Mouse (Mus musculus) limb, embryonic 12.5 days (tissue): ENCODE measurements around the gene Ssu2. TPM values are rescaled to one million over a fixed set of nuclear protein-coding genes. Genes with fewer than 3 reads are reported as not detected.

Experiments
- ATAC-seq: fragments of 200-750 bp; cut with Nextera tagmentation; 2 replicates; pipeline ENCODE4 v1.8.0; 2017; ENCODE audit warnings: low read depth, moderate TSS enrichment; ENCODE audit not compliant: insufficient number of reproducible peaks, insufficient read depth, low FRiP score, low TSS enrichment
- H3K27ac ChIP-seq: fragments of 300-500 bp; sonication (generic); 2 replicates; pipeline ENCODE4 v1.5.1; 2016; ENCODE audit warnings: mild to moderate bottlenecking, moderate library complexity
- H3K27me3 ChIP-seq: fragments of 300-500 bp; sonication (generic); 2 replicates; pipeline ENCODE4 v1.6.1; 2016; ENCODE audit warnings: mild to moderate bottlenecking, moderate library complexity
- H3K36me3 ChIP-seq: fragments of 300-500 bp; sonication (generic); 2 replicates; pipeline ENCODE4 v1.6.1; 2016; ENCODE audit warnings: mild to moderate bottlenecking, moderate library complexity
- H3K4me1 ChIP-seq: fragments of 300-500 bp; sonication (generic); replicated peaks from 2 replicates; pipeline ENCODE4 v1.6.1; 2016
- H3K4me2 ChIP-seq: fragments of 300-500 bp; sonication (generic); 2 replicates; pipeline ENCODE4 v1.6.1; 2016; ENCODE audit warnings: mild to moderate bottlenecking, moderate library complexity
- H3K4me3 ChIP-seq: fragments of 300-500 bp; sonication (generic); replicated peaks from 2 replicates; pipeline ENCODE4 v1.5.1; 2016; ENCODE audit warnings: mild to moderate bottlenecking
- H3K9ac ChIP-seq: fragments of 300-500 bp; sonication (generic); replicated peaks from 2 replicates; pipeline ENCODE4 v1.6.1; 2016; ENCODE audit warnings: mild to moderate bottlenecking, moderate library complexity
- H3K9me3 ChIP-seq: fragments of 300-500 bp; sonication (generic); 2 replicates; pipeline ENCODE4 v1.6.1; 2016; ENCODE audit warnings: mild to moderate bottlenecking, moderate library complexity
- WGBS: fragments of 180-500 bp; shearing (Covaris S2); methylation state at CpG from one replicate; pipeline ENCODE4 v1.1.7; 2016; 5-methylcytosine and 5-hydroxymethylcytosine counted together
- polyA plus RNA-seq: library from polyadenylated mRNA; unstranded; fragments of >200 nt; fragmentation: Nextera tagmentation; extraction: Ambion mirVana; gene quantifications from 2 replicates; pipeline ENCODE4 v1.2.1, GENCODE M21; 2016

Ssu2 gene
- polyA plus RNA-seq, 1 experiment from 2014 or later, result 2.1 TPM

- Histone ChIP-seq H3K36me3 (no peaks in the 10 kb centered on the region), H3K9me3 (no peaks in the 10 kb centered on the region), H3K9ac (no peak overlapping the region), H3K4me1 (peaks cover 5% of the 10 kb centered on the region; the same call in 1 of the 2 replicates), H3K27me3 (no peaks in the 10 kb centered on the region), H3K27ac (no peak overlapping the region), H3K4me2 (no peak overlapping the region), H3K4me3 (no peak overlapping the region)
- peak; percentile 37; the same call in 1 of the 2 replicates for ATAC-seq
- WGBS, result 77% methylated on average over 8 of the region's 8 CpGs
Measured at GRCm38 (mm10) chr6:112382990-112383685, 4.7 kb downstream of the Ssu2 start.

DNA sequence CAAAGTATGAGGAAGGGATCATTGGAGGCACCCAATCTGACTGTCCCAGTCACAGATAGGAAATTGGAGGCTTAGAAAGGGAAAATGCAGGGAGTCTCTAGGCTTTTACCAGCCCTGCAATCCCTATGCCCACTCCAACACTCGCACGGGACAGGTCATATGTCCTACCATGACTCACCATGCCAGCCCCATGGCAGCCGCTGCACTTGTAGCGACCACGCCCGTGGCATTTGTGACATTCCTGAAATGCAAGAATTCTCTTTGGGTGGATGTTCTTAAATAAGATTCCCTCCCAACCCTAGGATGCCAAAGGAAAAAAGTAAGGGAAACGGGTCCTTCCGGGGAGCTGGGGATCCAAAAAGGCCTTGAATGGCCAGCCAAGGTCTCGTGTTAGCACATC is 8.8 kb downstream of the Ssu2 start:
- H3K9ac ChIP-seq, result no peak overlapping the region
- H3K27ac ChIP-seq, result no peak overlapping the region
- no peaks in the 10 kb centered on the region for H3K9me3 ChIP-seq
- ATAC-seq, result no peak
- H3K36me3 ChIP-seq, result no peaks in the 10 kb centered on the region
- no peak overlapping the region for H3K4me2 ChIP-seq
- H3K27me3 ChIP-seq, result no peaks in the 10 kb centered on the region; the same call in 1 of the 2 replicates
- no peak overlapping the region for H3K4me3 ChIP-seq
- H3K4me1 ChIP-seq, result peaks cover 5% of the 10 kb centered on the region; the same call in 1 of the 2 replicates
- WGBS, result 89% methylated on average over 9 of the region's 9 CpGs

DNA sequence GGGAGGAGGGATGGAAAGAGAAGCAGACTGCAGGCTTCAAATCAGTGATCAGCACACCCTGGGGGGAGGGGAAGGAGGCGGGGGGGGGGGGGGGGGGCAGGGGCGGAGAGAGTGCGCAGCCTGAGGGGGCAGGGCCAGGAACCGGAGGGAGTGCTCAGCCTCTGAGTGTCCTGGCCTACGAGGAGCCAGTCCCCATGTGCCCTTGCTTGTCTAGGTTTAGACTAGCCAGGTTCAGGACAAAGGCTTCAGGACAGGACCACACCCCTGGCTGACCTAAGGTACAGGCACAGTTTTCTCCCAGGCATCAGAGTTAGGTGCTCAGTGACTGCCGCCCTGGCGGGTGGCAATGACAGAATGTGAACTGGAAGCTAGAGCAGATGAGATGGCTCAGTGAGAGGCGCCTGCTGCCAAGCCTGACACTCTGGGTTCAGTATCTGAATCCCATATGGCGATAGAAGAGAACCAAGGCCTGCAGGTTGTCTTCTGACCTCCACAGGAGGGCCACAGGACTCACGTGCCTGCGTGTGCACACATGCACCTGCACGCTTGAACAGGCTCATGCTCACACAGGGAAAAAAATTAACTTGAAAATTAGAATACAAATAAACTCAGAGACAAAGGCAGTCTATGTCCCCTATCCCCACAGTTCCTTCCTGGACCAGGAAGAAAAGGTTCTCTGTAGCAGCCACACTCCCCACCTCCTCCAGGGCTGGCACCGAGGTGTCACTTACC is 12.0 kb downstream of the Ssu2 start:
- Histone ChIP-seq H3K27me3 (no peaks in the 10 kb centered on the region; the same call in 1 of the 2 replicates), H3K4me1 (no peaks in the 10 kb centered on the region), H3K27ac (no peak overlapping the region), H3K9me3 (no peaks in the 10 kb centered on the region), H3K4me2 (no peak overlapping the region), H3K36me3 (no peaks in the 10 kb centered on the region), H3K9ac (no peak overlapping the region), H3K4me3 (no peak overlapping the region)
- 0 out of 2 replicates have a peak, but pooled peaks have one; percentile 32 for ATAC-seq
- WGBS, result 69% methylated on average over 9 of the region's 13 CpGs

DNA sequence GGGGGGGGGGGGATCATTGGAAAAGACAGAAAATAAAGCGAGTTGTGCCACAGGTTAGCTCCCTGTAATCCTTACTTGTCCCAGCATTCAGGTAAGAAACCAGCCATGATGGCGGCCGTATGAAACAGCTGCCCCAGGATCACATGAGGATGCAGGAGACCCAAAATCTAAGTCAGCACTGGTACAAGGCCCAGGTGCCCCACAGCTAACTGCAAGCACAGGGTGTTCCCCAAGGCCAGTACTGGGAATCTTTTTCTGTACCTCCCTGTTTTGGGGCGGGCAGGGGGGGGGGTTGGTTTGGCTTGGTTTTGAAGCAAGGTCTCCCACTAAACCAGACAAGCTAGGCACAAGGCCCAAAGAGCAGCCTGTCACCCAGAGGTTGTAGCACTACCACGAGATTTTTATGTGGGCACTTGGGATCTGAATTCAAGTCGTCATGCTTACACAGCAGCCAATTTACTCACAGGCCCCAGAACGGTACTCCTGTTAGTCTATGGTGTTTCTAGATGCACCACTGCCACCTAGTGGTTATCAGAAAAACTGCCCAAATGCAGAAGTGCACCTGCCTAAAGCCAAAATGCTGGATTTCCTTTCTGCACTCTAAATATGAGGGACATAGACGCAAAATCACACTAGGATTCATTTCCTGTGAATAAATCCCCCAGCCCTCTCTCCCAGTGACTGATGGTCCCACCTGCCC is 13.8 kb downstream of the Ssu2 start:
- no peaks in the 10 kb centered on the region for H3K9me3 ChIP-seq
- ATAC-seq, result no peak
- no peak overlapping the region for H3K4me3 ChIP-seq
- no peaks in the 10 kb centered on the region for H3K4me1 ChIP-seq
- no peaks in the 10 kb centered on the region; the same call in 1 of the 2 replicates for H3K27me3 ChIP-seq
- no peak overlapping the region for H3K27ac ChIP-seq
- H3K4me2 ChIP-seq, result no peak overlapping the region
- WGBS, result 46% methylated on average over 8 of the region's 8 CpGs
- no peak overlapping the region for H3K9ac ChIP-seq
- H3K36me3 ChIP-seq, result no peaks in the 10 kb centered on the region

DNA sequence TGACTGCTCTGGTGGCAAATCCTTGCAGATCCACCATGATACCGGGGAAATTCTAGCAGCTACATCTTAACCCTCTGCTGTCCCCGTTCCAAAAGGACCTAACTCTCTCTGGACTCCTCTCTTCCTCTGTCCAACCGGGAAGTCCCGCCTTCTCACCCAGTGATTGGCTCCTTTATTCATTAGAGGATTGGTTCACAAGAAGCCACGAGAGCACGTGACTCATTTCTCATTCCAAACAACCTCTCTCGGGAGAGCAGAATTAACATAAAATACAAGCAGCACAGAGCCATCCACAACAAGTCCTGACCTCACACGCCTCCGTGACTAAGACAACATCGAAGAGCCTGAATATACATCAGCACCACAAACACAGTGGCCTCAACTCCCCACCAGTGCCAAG is 22.5 kb downstream of the Ssu2 start:
- H3K9me3 ChIP-seq, result no peaks in the 10 kb centered on the region
- H3K4me1 ChIP-seq, result no peaks in the 10 kb centered on the region
- 86% methylated on average over 10 of the region's 10 CpGs for WGBS
- no peaks in the 10 kb centered on the region for H3K27me3 ChIP-seq
- H3K4me2 ChIP-seq, result no peak overlapping the region
- no peaks in the 10 kb centered on the region for H3K36me3 ChIP-seq
- H3K27ac ChIP-seq, result no peak overlapping the region
- no peak overlapping the region for H3K9ac ChIP-seq
- no peak for ATAC-seq
- no peak overlapping the region for H3K4me3 ChIP-seq

- Histone ChIP-seq H3K9ac (no peak overlapping the region), H3K4me1 (no peaks in the 10 kb centered on the region), H3K9me3 (no peaks in the 10 kb centered on the region), H3K4me3 (no peak overlapping the region), H3K27me3 (no peaks in the 10 kb centered on the region), H3K4me2 (no peak overlapping the region), H3K27ac (no peak overlapping the region), H3K36me3 (no peaks in the 10 kb centered on the region)
- ATAC-seq, result no peak
- WGBS, result 42% methylated on average over 2 of the region's 2 CpGs
Measured at GRCm38 (mm10) chr6:112364581-112364980, 23.2 kb downstream of the Ssu2 start.

DNA sequence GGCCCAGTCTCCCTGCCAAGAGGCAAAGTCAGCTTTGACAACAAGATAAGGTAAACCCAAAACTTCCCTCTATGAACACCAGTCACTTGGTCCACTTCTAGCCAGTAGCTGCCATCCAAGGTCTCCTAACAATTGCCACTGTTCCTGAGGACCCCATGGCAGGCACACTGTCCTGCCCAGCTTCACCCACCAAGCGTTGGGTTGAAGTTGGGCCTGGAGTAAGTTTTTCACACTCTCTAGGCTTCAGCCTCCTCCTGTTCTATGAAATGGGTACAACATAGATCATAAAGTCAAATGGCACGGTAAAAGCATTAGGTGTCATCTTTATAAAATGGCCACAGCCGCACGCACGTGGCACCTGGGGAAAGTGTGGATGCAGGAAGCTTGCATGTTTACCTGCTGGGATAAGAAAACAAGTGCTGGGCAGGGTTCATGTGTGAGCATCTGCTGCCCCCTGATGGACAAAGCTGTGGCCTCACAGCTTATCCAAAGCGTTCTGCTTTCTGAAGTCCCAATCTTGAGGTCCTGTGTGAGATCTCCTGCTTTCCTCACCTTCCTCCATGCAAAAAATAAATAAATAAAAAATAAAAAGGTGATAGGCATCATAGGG is 25.4 kb downstream of the Ssu2 start:
- no peak overlapping the region for H3K4me3 ChIP-seq
- H3K27ac ChIP-seq, result no peak overlapping the region
- no peaks in the 10 kb centered on the region for H3K36me3 ChIP-seq
- WGBS, result 36% methylated on average over 6 of the region's 6 CpGs
- H3K9me3 ChIP-seq, result no peaks in the 10 kb centered on the region
- no peaks in the 10 kb centered on the region for H3K4me1 ChIP-seq
- no peaks in the 10 kb centered on the region for H3K27me3 ChIP-seq
- ATAC-seq, result peak; percentile 51; the same call in 1 of the 2 replicates
- no peak overlapping the region for H3K9ac ChIP-seq
- H3K4me2 ChIP-seq, result no peak overlapping the region

DNA sequence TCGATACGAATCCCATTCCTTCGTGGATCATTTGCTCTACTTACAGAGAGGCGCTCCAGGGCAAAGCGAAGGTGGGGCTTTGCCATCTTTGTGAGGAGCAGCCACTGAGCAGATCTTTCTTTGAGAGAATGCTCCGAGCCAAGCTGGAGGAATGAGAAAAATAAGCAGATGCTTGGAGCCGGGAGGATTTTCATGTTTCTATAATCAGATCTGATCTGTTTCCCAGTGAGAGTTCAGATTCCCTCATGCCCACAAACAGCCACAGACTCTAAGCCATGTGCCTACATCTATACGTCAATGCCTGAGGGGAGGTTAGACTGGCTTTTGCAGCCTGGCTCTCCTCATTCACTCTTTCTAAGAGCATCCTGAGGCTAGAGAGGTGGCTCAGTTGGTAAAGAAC is 27.1 kb downstream of the Ssu2 start:
- Histone ChIP-seq H3K27ac (no peak overlapping the region), H3K4me3 (no peak overlapping the region), H3K36me3 (no peaks in the 10 kb centered on the region), H3K4me2 (no peak overlapping the region), H3K4me1 (no peaks in the 10 kb centered on the region), H3K9me3 (no peaks in the 10 kb centered on the region), H3K27me3 (no peaks in the 10 kb centered on the region), H3K9ac (no peak overlapping the region)
- ATAC-seq, result no peak
- WGBS, result 89% methylated on average over 8 of the region's 8 CpGs

DNA sequence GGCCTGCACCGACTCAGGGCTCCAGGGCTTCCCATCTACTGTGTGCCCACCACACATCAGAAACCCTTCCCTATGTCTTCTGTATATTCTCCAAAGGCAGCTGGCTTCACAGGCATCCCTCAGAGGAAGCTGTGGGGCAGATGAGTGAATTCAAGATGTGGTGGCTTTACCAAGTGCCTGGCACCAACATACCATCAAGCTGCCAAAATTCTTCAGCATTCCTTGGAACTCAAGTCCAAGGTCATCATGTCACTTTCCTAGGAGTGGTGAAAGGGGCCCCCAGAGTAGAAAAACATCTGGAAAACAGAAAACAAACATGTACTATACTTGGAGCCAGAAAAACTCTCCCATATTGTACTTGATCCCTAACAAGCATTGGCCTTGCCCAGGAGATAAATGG is 28.5 kb downstream of the Ssu2 start:
- no peaks in the 10 kb centered on the region for H3K36me3 ChIP-seq
- H3K9me3 ChIP-seq, result no peaks in the 10 kb centered on the region
- no peaks in the 10 kb centered on the region for H3K4me1 ChIP-seq
- no peak overlapping the region for H3K4me3 ChIP-seq
- 68% methylated on average over 1 of the region's 1 CpGs for WGBS
- H3K4me2 ChIP-seq, result no peak overlapping the region
- no peak overlapping the region for H3K27ac ChIP-seq
- no peaks in the 10 kb centered on the region for H3K27me3 ChIP-seq
- ATAC-seq, result no peak
- no peak overlapping the region for H3K9ac ChIP-seq

DNA sequence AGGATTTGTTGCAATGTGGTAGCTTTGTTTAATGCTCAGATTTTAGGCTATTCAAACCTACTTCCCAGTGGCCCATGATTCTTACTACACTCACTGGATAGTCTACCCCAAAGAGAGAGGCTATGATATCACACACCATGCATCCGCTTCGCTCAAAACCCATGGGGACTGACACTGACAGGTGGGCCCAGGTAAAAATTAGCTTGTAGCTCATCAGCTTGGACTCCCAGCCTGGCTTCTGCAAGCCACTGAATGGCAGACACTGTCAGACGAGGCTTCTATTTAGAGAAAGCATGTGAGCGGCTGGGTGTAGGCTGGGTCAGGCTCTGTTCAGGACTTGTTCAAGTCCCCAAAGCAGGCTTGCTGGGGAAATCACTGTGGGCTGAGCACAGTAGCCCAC is 37.4 kb downstream of the Ssu2 start:
- Histone ChIP-seq H3K27me3 (no peaks in the 10 kb centered on the region), H3K4me2 (no peak overlapping the region), H3K4me3 (no peak overlapping the region), H3K36me3 (no peaks in the 10 kb centered on the region), H3K9me3 (no peaks in the 10 kb centered on the region), H3K27ac (no peak overlapping the region), H3K9ac (no peak overlapping the region), H3K4me1 (no peaks in the 10 kb centered on the region)
- WGBS, result 89% methylated on average over 4 of the region's 4 CpGs
- ATAC-seq, result no peak

DNA sequence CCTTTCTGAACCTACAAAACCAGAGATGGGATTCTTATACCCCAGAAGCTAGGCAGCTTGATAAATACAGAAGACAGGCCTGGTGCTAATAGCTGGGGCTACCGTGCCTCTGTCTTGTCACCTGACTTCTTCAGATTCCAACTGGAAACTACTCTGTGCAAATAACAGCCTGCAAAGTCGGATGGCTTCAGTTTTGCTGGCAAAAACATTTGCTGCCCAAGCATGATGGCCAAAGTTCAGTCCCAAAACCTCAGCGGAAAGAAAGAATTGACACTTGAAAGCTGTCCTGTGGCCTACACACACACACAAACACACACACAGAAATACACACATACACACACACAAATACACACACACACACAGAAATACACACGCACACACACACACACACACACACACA is 48.8 kb downstream of the Ssu2 start:
- ATAC-seq, result no peak
- H3K9ac ChIP-seq, result no peak overlapping the region
- no peak overlapping the region for H3K27ac ChIP-seq
- H3K27me3 ChIP-seq, result no peaks in the 10 kb centered on the region
- H3K4me2 ChIP-seq, result no peak overlapping the region
- H3K9me3 ChIP-seq, result no peaks in the 10 kb centered on the region
- H3K36me3 ChIP-seq, result no peaks in the 10 kb centered on the region
- no peaks in the 10 kb centered on the region for H3K4me1 ChIP-seq
- 88% methylated on average over 4 of the region's 4 CpGs for WGBS
- no peak overlapping the region for H3K4me3 ChIP-seq
